Mouse (Mus musculus) cortical plate, adult 2 months (tissue): ENCODE data around the gene Slc39a11.

Experiments
- CTCF ChIP-seq: fragments of 200-500 bp; IDR thresholded peaks from 2 replicates; pipeline ENCODE4 v1.5.1; 2011; ENCODE audit warnings: mild to moderate bottlenecking, control low read depth, low read length; ENCODE audit not compliant: insufficient read depth; ENCODE audit errors: extremely low read depth
- POLR2A ChIP-seq: fragments of 200-500 bp; IDR thresholded peaks from 2 replicates; pipeline ENCODE4 v1.6.1; 2011; ENCODE audit warnings: mild to moderate bottlenecking, low read length, control low read depth; ENCODE audit not compliant: insufficient read depth; ENCODE audit errors: extremely low read depth

GRCm38 (mm10) chr11:113638680-113639079 lies 11.2 kb downstream of the Slc39a11 start:
- TF ChIP-seq CTCF (no peak), POLR2A (no peak)
